Mouse (Mus musculus): ENCODE results near the gene Fpgt.

Gene Fpgt

DNA sequence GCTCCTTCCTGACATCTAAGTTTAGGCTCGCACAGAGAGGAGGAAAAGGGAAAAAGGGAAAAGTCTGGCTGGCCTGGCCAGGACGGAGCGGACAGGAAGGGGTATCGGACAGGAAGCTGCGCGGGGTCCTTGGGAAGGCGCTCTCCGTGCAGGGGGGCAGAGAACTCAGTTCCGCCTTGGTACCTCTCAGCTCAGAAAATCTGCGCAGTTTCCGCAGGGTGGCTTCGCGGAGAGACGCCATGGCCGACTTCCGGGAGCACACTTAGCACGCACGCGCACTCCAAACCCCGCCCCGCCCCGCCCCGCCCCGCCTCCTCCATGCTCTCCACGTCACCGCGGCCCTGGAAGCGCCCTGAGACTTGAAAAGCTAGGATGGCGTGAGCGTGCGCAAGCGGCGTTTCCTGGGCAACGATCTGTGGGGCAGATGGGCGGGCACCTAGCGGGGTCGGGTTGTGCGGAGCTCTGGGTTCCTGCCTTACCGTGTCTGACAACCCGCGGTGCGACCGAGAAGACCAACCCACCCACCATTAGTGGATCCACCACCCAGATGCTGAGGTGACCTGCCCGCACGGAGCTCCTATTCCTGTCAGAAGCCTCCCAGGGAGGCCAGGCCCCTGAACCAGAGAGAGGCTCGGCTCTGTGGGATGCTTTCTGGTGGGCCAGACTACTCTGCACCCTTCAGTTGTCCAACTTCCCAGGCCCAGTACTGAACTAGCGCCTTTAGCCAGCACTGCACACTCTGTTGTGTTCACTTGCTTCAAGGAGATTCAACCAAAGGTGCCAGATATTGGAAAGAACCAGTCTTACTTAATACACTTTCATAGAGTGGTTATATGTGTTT, at the start of gene Fpgt, which contains the start of gene Lrriq3:
TSS of gene Fpgt (minus strand) at position 288 of the 841 bp plus-strand sequence.
TSS of gene Lrriq3 (plus strand) at position 319 of the 841 bp plus-strand sequence.
- peak; percentile 91 for DNase-seq

DNA sequence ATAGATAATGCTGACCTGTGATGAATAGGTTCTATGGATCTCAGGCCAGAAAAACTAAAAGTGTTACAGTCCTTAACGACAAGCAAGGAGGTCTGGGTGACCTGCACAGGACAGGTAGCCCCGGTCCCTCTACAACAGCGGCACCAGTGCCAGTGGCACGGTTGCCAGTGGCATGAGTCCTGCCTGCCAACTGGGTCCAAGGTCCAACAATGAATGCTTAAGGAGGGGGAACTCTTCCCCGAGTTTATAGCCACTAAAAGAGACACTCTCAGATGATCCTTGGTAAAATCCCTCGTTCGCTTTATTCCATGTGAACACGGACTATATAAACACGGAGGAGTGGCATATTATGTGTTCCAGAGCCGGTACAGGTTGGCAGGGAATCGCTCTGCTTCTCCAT, 47.8 kb upstream of the Fpgt start:
- peak; percentile 5 for DNase-seq

DNA sequence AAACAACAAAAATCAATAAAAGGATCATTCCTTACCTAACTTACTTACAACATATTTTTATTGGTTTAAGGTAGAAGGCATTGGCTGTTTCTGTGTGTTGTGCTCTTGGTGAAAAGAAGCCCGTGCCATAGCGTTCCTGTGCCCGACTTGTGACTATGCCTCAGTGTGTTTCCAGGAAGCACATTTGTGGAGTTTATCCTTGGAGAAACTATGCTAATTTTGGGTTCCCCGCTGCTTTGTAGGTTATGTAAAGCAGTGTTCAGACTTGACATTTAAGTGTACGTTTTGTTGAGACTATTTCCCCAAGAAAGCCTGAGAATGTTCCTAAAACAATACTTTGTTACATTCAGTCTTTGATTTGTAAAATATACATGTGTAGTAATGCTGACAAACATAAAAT, 44.5 kb upstream of the Fpgt start:
- DNase-seq = no peak

DNA sequence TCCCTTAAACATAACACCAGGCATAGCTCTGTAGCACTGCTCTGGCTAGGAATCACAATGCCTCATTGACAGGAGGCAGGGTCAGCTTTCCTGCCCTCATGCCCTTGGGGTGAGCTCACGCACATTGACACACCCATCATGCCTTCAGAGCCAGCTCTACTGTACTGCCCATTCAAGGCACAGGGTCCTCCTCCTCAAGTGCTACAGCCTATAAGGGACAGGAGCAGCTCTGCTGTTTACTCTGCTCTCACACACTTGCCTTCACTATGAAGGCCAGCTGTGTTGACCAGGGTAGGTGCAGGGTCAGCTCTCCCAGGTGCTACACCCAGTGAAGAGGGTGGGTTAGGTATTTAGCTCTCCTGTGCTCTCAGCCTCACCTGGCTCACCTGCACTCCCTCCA, 12.8 kb upstream of the Fpgt start:
- no peak for DNase-seq

DNA sequence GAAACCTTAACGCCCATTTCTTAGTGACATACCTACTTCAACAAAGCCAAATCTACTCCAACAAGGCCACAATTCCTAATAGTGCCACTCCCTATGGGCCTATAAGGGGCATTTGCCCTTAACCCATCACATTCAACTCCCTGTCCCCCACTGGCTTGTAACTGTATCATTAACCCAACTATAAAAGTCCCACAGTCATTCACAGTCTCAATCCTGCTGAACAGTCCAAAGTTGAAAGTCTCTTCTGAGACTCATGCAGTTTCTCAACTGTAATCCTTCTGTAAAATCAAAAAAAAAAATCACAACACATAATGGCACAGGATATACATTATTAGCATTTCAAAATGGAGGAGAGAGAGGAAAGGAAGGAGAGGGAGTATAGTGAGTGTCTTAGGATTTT, 6.1 kb upstream of the Fpgt start:
- DNase-seq = no peak

DNA sequence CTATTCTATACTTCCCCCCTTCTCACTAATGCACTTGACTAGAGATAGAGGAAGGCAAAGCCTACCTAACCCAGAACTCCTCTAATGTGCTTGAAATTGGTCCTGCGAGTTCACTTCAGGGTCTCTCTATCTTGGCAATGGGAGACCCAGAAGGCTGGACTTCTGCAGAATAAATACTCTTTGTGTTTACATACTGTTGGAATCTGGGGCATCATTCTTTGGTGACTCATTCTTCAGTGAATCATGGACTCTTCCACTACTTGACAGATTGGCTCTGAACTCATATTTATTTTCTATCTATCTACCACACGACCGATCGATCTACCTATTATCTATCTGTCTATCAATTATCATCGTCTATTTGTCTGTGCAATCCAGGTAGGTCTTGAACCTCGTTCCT, 1.1 kb downstream of the Fpgt start:
- no peak for DNase-seq

DNA sequence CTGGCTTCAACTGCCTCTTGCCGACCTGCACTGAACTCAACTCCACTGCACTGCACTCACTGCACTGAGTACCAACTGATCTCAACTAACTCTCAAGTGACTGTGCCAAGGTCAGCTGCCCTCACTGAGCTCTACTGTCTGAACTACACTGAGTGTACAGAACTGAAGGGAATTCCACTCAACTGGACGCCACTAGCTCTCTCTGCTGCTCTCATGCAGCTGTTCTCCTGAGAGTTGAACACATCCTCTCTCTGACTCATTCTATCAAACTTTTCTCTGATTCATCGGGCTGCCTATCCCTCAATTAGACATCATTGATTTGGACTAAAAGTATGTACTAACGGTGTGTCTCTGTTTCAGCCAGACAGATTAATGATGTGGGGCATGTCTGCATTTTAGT, 15.3 kb downstream of the Fpgt start:
- DNase-seq = no peak

DNA sequence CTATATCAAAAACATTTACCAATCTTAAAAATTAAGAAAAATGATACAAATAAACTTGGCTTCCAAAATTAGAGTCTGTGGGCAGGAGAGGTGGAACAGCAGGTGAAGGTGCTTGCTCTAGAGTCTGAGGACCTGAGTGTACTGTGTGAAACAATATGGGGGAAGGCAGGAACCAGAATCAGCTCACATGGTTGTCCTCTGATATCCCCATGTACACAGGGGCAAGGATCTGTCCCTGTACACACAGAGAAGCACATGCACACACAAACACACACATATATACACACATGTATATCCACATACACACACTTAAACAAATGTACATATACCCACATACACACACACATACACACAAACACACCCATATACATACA, 33.8 kb downstream of the Fpgt start:
- no peak for DNase-seq

DNA sequence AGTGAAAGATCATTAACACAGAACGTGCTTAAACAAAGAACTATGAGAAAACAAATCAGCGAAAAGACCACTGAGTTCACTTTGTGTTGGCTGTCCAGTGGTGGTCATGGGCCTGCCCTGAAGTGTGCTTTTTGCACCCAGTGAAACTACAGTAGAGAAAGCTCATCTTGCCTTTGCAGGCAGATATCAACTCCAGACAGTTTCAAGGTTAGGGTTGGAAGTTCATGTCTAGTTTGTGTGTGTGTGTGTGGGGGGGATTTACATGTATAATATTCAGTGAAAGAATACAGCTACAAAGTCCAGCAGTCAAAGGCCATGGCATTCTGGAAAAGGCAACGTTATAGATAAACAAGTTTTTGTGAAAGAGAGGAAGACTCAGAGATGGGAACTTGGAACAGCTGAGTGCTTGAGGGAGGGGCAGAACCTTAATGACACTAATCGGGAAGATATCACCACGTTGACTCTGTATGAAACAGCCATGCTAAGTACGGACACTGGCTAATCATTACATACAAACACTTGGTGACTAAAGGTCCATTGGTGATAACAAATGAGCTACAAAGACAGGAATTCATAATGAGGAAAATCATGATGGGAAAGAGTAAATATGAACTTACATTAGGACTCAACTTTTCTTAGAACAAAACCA, 34.3 kb downstream of the Fpgt start:
- no peak for DNase-seq

DNA sequence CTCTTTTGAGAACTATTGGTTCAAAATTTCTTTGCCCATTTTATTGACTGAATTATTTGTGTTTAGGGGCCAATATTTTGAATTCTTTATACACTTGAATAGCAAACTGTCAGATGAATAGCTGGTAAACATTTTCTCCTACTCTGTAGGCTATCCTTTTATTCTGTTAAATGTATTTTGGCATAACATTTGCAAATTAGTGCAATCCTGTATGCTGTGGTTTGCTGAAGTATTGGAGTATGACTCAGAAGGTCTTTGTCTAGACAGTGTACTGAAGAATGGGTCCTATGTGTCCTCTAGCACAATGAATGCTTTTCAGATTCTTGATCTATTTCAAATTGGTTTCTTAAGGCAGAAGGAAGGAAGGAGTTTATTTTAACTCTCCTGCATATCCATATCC, 35.6 kb downstream of the Fpgt start:
- DNase-seq = no peak

DNA sequence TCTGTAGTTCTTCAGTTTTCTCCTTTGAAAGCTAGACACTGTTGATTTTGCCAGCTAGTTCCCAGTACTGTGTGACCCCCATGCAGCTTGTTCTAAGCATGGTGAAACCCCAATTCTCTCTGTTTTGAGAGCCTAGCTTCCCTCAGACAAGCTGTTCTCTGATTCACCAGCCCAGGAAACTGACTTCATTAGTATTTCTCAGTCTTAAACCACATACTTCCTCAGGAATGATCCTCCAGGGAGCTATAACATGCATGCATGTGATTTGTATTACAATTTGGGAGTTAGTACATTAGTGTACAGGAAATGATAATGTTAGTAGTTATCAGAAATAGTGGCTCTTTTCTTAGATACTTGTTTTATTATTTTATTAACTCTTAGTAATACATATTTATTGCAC, 36.6 kb downstream of the Fpgt start:
- no peak for DNase-seq

DNA sequence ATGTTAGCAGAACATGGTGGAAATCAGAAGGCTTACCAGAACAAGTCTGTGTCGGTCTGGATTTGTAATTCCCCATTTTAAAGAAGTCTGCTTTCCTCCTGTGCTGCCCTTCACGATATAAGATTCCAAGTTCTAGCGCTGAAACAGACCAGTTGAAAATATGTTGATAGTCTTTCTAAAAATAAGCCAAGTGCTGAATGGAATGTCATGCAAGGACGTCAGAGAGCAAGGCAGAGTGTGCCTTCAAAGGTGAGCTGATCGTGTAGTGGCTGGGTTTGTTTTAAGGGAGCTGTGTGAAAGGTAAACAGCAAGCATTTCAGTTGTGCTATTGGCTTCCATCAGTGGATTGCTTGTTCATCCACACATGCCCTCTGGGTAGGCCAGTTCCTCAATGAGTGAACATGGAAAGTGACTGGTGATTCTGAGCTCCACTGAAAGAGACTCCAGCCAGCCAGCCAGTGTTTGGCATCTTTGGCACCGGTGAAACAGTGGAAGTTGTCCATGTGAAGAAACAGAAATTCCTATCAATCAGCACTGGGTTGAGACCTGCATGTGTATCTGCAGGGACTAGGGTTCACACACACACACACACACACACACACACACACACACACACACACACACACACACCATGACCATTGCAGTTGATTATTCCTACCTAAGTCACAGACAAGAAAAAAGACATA, 37.8 kb downstream of the Fpgt start, which contains the start of gene Tnni3k:
TSS of gene Tnni3k (minus strand) at position 177 of the 686 bp plus-strand sequence.
- DNase-seq = no peak

DNA sequence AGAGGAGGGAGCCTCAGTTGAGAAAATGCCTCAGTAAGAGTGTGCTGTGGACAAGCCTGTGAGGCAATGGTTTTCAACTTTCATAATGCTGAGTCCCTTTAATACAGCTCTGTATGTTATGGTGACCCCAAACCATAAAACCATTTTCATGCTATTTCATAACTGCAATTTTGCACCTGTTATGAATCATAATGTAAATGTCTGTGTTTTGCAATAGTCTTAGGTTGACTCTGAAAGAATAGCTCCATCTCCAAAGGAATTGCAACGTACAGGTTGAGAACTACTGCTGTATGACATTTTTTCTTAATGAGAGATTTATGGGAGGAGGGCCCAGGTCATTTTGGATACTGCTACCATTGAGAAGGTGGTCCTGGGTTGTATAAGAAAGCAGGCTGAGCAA, 40.0 kb downstream of the Fpgt start:
- no peak for DNase-seq

DNA sequence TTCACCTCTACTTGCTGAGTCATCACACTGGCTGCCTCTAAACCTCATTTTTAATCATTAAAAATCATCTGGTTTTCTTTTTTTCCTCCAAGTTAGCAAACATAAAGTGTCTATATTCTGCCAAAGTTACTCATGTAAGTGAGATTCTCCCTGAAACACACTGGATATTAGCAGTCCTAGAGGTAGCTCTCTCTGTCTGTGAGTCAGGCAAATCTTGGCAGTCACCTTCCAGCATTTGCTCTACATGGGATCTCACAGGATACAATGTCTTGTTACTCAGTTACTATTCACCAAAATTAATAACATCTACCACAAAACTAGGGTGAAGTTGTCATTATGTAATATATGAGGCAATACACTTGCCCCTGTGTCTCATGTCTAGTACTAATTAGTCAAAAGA, 41.2 kb downstream of the Fpgt start:
- no peak for DNase-seq

DNA sequence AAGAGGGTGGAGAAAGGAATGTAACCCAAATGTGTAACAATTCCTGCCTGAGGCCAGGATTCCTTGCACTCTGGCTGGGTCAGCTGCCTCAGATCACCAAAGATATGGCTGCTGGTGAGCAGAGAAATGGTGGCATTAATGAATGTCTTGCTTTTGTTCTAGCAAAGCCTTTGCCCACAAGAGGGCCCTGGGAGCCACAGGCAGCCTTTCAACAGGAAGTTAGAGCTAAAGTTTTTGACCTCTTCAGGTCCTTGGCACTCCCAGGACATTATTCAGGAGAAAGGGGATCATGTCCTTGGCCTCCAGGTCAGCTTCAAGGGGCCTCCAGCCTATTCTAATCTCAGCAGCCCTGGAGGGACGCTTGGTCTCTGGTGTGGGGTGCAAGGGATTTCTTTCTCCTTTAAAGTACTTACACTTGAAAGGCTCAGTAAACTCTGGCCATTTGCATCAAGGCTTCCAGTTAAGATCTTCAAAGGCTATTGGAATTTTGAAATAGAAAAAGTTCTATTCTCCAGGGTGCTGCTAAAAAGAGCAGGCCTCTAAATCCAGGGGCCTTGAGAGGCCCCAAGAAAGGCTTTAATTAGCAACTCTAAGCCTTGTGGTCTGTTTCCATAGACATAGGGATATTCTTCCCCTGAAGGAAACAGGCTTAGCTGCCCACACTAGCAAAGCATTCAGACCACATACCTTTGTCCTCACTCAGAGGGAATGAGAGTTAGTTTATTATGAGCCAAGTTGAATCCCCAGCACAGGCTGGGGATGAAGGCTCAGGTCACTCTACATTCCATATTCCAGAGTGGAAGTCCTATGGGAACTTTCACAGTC, 54.0 kb downstream of the Fpgt start:
- no peak for DNase-seq
